Mouse (Mus musculus) central nervous system, embryonic 14 days (tissue): ENCODE results near the gene Smc3. TPM values are rescaled to one million over a fixed set of nuclear protein-coding genes. Genes with fewer than 3 reads are reported as not detected.

Experiments
- polyA plus RNA-seq: library from polyadenylated mRNA; depleted of rRNA; stranded (reverse); fragments of >200 nt; gene quantifications from 2 replicates; pipeline ENCODE4 v1.2.3, GENCODE M21; 2012; rRNA removed

Smc3 gene
- 47.1 and 51.4 TPM in 2 replicates for polyA plus RNA-seq

GRCm38 (mm10) chr19:53599757-53600539 is at the start of gene Smc3:
Smc3 (plus strand) TSS chr19:53600398.

GRCm38 (mm10) chr19:53588968-53589367 is 11.2 kb upstream of the Smc3 start, which contains the start of gene Nutf2-ps1:
Nutf2-ps1 (minus strand) TSS chr19:53589068.

GRCm38 (mm10) chr19:53676718-53677634 is 76.8 kb downstream of the Smc3 start, which contains the start of gene Rbm20:
Rbm20 (plus strand) TSS chr19:53677306.

Other genes with a start within 250 kb of the Smc3 start
- not detected in 2 replicates for gene Gm10197, start 228.6 kb upstream of the Smc3 start, polyA plus RNA-seq
- 26.3 and 27.5 TPM in 2 replicates for gene Smndc1, start 209.8 kb upstream of the Smc3 start, polyA plus RNA-seq
- gene Dusp5, start 71.3 kb upstream of the Smc3 start, polyA plus RNA-seq, result 1.8 and 2.6 TPM in 2 replicates
- 35.2 and 50.0 TPM in 2 replicates for gene Nutf2-ps1, start 11.3 kb upstream of the Smc3 start, polyA plus RNA-seq
- 3.0 and 4.4 TPM in 2 replicates for gene Rbm20, start 76.9 kb downstream of the Smc3 start, polyA plus RNA-seq